Mouse (Mus musculus): Measurements from ENCODE around the gene Alpk3.

Gene Alpk3

GRCm38 (mm10) chr7:81057471-81057870 lies at the start of gene Alpk3:
Alpk3 (plus strand) TSS chr7:81057600.
- no peak for DNase-seq

DNA sequence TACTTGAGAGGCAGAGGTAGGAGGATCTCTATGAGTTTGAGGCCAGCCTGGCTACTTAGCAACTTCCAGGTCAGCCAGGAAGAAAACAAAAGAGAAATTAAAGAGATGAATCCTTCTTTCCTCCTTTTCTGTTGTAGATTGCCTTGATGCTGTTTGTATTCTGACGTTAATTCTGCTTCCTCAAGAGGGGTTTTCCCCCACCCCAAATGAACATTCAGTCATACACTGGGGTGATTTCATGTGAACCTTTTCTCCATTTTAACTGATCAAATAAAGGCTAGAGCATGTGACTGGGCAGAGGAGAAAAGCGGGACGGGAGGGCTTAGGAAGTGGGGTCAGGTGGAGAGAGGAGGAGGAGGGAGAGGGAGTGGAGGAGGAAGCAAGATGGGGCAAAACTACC lies 49.1 kb upstream of the Alpk3 start:
- no peak for DNase-seq

DNA sequence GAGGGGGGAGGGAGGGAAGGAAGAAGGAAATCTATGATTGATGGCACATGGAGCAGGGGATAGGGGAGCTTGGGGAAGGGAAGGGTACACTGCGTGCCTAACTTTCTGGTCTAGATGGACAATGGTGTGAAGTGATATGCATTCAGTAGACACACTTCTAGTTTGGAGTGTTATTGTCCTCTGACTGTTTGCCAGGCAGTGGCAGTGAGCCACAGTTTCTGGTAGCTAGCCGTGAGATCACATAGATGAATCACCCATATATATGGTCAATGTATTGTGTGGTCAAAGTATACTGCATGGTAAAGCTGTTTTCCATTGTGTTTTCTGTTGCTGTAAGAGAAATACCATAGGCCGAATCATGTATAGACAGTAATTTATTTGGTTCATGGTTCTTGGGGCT lies 45.8 kb upstream of the Alpk3 start:
- no peak for DNase-seq

DNA sequence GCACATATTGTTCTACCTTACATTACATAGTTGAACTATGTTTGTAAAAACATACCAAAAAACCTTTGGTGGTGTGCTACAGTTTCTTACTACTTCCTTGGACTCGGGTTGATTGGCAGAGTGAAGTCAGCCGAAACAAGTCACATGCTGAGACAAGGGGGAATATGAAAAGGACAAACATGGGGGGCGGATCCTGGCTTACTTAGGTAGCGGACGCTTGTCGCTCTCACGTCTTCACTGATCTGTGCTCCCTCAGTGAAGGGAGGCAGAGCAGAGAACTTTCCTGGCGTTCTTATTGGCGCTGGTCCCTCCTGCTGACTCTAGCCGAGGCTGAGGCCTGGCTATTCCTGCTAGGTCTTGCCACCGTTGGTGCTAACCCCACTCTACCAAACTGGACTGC lies 37.1 kb upstream of the Alpk3 start:
- no peak for DNase-seq

- DNase-seq: no peak
Measured at GRCm38 (mm10) chr7:81022731-81023130, 34.7 kb upstream of the Alpk3 start.

DNA sequence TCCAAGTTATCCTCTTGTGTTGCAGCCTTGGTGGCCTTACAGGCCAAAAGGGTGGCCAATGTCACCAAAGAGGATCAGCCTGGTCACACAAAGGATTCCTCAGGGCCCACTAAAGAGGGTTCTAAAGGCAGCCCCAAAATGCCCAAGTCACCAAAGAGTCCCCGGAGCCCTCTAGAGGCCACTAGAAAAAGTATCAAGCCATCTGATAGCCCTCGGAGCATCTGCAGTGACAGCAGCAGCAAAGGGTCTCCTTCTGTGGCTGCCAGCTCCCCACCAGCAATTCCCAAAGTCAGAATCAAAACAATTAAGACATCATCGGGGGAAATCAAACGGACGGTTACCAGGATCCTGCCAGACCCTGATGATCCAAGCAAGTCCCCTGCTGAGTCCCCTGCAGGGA lies 33.3 kb upstream of the Alpk3 start:
- peak; percentile 13 for DNase-seq

DNA sequence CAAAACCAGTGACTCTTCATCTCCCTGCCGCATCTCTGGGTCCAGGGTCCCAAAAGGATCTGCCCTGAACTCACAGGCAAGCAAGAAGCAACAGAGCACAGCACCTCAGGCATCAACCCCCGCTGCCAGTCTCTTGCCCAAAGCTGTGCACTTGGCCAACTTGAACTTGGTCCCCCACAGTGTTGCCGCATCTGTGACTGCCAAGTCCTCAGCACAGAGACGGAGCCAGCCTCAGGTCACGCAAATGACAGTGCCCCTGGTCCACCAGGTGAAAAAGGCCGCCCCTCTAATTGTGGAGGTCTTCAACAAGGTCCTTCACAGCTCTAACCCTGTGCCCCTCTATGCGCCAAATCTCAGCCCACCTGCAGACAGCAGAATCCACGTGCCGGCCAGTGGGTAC lies 32.7 kb upstream of the Alpk3 start:
- peak; percentile 43 for DNase-seq

DNA sequence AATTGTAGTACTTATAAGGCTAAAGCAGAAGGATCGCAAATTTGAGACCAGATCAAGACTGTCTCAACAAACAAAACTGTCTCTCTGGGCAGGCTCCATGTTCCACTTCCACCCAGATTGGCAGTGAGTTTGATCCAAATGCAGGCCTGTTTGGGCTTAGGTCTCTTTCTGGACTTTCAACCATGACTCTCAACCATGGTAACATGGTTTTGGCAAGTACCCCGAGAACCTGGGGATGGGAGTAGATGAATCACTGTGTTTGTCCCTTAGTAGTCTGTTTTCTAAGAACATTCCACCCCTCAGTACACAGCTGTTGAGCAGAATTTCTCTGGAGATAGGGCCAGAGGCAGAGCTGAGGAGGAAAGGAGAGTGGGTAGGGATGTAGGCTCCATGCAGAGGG lies 31.6 kb upstream of the Alpk3 start:
- DNase-seq: no peak

GRCm38 (mm10) chr7:81039711-81040110 lies 17.7 kb upstream of the Alpk3 start:
- no peak for DNase-seq

GRCm38 (mm10) chr7:81043023-81043620 lies 14.3 kb upstream of the Alpk3 start:
- DNase-seq: no peak

DNA sequence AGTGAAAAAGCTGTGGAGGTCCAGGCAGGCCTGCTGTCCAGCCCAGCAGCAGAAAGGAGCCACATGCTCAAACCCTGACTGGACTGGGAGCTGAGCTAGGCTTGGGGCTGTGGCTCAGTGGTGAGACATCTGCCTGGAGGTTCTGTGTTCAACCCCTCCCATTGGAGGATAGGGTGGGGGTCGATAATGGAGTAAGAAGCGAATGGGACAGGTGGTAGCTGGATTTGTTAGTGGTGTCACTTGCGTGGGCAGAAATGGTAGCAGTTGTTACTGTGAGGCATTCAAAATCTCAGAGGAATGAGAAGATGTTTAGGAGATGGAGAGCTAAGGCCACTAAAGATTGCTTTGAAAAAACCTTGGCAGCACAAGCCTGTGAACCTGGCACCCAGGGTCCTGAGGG lies 9.6 kb upstream of the Alpk3 start:
- DNase-seq: no peak

DNA sequence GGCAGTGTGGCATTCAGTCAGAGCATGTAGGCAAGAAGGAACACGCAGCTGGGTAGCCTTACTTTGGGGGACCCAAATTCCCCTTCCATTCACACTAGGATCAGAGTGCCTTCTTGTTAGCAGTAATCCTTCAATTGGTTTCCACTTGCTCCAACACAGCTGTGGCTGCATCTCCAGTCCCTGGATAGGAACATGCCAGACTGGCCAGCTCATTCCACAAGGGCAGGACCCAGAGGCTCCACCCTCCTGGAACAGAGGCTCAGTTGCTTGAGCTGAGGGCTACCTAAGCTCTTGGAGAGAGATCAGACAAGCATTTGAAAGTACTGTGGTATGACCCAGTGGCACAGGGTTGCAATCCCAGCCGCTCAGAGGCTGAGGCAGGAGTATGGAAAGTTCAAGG lies 8.9 kb upstream of the Alpk3 start:
- no peak for DNase-seq

DNA sequence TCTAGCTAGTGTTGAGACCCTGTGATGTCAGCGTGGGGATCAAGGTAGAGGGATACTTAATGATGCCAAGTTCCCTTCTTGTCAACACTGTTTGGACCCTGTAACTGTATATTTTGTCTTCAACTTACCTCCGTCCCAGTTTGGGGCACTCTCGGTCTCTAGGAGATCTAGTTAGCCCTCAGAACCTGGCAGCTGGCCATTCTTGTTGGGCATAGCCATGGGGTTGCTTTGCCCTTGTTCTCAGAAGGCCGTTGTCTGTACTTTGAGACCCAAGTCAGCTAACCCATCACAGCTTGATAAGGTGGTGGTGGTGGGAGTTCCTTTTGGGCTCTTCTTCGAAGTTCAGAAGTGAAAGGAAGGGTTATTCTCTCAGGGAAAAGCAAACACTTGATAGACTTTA lies 7.4 kb upstream of the Alpk3 start:
- DNase-seq: no peak

GRCm38 (mm10) chr7:81055709-81056370 lies 1.6 kb upstream of the Alpk3 start:
- no peak for DNase-seq

GRCm38 (mm10) chr7:81057901-81058711 lies 706 bp downstream of the Alpk3 start:
- no peak for DNase-seq

DNA sequence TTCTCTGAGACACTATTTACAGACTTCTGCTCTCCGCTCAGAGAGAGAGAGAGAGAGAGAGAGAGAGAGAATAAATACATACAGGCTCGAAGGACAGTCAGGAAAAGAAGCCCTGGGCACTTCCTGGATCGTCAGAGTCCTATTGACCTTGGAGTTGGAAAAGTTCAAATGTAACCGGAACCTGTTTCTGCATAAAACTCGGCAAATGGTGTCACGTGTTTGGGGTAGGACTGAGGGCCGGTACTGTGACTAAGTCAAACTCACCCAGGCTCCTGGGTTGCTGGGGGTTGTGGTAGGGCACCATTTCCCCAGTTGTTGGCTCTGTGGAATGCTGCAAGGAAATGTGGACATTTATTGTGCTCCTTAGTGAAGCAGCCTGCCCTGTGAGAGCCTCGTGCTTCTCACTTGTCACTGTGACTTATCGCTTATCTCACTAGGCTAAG lies 1.3 kb downstream of the Alpk3 start:
- no peak for DNase-seq

DNA sequence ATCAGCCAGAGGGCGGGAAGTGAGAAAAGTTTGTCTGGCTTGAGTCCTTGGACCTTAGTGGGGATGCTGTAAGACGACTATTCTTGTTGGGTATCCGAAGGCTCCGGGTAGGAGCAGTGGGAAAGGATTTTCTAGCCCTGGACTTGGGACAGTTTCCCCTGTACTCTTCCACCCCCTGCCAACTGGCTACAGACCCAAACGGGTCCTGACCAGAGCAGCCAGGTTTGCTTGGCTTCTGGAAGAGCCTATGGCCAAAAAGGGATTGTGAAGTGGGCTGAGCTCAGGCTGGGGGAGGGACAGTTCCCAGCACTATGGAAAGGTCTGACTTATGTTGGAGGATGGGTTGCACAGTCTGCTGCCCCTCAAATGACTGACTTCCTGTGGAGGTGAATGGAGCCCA lies 2.0 kb downstream of the Alpk3 start:
- no peak for DNase-seq

- no peak for DNase-seq
Measured at GRCm38 (mm10) chr7:81060908-81061307, 3.5 kb downstream of the Alpk3 start.

GRCm38 (mm10) chr7:81061936-81062335 lies 4.5 kb downstream of the Alpk3 start:
- no peak for DNase-seq

DNA sequence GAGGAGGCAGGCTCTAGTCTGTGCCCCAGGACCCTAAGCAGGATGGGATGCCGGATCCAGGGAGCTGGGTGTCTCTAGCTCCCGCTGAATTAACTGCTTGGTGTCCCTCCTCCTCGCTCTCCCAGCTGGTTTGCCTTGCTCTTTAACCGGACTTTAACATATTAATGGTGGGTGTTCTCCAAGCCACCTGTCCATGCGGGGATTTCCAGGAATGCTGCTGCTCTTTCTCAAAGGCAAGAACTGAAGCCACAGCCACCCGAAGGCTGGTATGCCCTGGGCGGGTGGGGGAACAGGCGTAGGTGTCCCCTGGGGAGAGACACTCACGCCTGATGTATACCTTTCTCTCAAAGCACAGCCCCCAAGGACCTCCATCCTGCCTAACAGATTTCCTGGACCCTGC lies 5.9 kb downstream of the Alpk3 start:
- DNase-seq: no peak

DNA sequence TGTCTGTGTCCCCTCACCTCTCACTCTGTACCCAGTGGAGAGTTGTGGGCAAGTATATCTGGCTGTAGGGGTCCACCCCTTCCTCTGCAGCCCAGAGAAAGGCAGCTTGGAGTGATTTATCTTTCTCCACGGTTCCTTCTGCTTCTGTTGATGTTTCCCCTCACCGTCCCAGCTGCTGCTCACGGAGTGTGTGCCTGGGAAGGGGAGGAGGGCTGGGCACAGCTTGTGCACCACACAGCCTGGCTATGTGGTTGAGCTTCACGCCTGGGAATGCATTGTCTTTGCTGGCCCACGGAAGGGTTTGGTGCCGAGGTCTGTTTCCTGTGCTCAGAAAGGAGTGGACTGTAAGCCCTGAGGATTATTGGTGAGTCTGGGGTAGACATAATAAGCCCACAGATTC lies 9.3 kb downstream of the Alpk3 start:
- no peak for DNase-seq

DNA sequence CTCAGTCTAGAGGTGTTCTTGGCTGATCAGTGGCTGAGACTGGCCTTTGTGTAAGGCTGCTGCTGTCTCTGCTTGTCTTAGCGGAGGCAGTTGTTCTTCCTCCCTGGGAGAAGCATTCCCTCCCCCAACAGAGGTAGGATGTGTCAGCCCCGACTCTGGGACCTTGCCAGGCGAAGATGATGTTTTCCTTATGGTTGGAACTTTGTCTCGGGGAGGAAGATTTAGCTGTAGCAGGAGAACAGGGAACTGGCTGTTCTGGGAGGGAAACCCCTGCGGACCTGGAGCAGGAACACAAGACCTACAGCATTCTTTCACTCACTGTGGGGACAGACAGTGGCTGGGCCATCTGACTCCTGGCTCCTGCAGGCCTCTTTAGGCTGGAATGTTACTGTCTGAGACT lies 15.1 kb downstream of the Alpk3 start:
- DNase-seq: no peak

DNA sequence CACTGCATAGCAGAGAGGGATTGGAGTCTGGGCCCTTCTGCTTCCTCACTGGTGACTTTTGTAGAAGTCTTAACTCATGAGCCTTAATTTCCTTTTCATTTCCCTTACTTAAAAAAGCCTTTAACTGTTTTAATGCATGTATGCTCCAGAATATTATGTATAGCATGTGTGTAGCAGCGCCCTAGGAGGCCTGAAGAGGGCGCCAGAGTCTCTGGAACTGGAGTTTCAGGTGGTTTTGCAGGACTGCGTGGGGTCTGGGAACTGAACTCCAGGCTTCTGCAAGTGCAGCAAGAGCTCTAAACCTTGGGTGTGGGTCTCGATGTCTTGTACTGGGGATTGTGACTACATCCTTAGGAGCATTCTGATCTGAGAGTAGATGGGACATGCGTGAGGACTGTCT lies 15.9 kb downstream of the Alpk3 start:
- DNase-seq: no peak

GRCm38 (mm10) chr7:81074546-81074945 lies 17.1 kb downstream of the Alpk3 start:
- DNase-seq: no peak

All from cerebellum, adult 11 months (tissue).